Mouse (Mus musculus) cortical plate, adult 2 months (tissue): ENCODE measurements around the gene Rpl7a.

Source experiments
- CTCF ChIP-seq: fragments of 200-500 bp; IDR thresholded peaks from 2 replicates; pipeline ENCODE4 v1.5.1; 2011; ENCODE audit warnings: mild to moderate bottlenecking, control low read depth, low read length; ENCODE audit not compliant: insufficient read depth; ENCODE audit errors: extremely low read depth
- POLR2A ChIP-seq: fragments of 200-500 bp; IDR thresholded peaks from 2 replicates; pipeline ENCODE4 v1.6.1; 2011; ENCODE audit warnings: mild to moderate bottlenecking, low read length, control low read depth; ENCODE audit not compliant: insufficient read depth; ENCODE audit errors: extremely low read depth

GRCm38 (mm10) chr2:26927745-26928476, 17.3 kb downstream of the Rpl7a start:
- TF ChIP-seq CTCF, result no peak
- TF ChIP-seq POLR2A, result no peak
